Mouse (Mus musculus): ENCODE data around the gene Dapl1.

GRCm38 (mm10) chr2:59467085-59467484, 17.4 kb upstream of the Dapl1 start:
- TF ChIP-seq CTCF (IDR thresholded peaks at IDR 0.05) (no peak), POLR2A (IDR thresholded peaks at IDR 0.05; ENCODE audit: insufficient read depth, low read depth, low read length) (no peak)
